Mouse (Mus musculus) ovary, adult 18-20 months (tissue): ENCODE data around the gene Scfd2.
A peak's percentile ranks its signal among the peaks of the same experiment; 100 is the strongest.

ENCODE experiments used
- DNase-seq: peaks from one replicate; pipeline ENCODE4 v3.0.0; 2022; ENCODE audit warnings: low spot score, mixed read lengths

The Scfd2 gene

GRCm38 (mm10) chr5:74531630-74532280, at the start of gene Scfd2:
TSS of gene Scfd2 (minus strand) at chr5:74531759.
- peak; percentile 90 for DNase-seq

GRCm38 (mm10) chr5:74571767-74572166, 40.2 kb upstream of the Scfd2 start:
- no peak for DNase-seq

- no peak for DNase-seq
Observed at GRCm38 (mm10) chr5:74561151-74561550, 29.6 kb upstream of the Scfd2 start.

DNA sequence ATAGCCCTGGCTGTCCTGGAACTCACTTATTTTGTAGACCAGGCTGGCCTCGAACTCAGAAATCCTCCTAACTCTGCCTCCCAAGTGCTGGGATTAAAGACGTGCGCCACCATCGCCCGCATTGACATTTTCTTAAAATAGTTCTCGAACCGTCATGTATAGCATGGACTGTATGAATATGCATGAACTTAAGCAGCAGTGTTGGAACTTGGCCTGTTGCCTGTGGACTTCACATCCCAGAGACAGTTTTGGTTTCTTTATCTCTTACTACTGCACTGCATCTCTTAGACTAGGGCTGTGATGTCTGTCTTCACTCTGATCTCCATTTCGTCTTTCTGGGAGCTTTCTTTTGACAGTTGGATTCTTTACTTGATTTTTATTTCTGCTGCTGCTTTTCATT, 18.0 kb upstream of the Scfd2 start:
- no peak for DNase-seq

DNA sequence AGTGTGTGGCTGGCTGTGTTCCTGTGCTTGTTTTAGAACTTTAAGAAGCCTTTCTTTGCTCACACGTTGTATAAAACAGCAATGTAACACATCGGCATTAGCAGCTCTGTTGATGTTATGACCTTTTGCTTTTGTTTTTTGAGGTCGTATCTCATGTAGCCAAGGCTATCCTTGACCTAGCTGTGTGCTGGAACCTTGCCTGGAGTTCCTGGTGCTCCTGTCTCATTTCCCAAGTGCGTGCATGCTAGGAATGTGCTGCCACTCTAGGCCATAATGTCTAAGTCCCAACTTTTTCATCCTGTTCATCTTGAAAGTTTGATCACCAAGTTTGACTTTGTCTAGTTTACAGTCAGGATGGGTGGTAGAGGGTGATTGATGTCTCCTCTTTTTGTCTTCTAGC, 14.0 kb upstream of the Scfd2 start:
- no peak for DNase-seq

DNA sequence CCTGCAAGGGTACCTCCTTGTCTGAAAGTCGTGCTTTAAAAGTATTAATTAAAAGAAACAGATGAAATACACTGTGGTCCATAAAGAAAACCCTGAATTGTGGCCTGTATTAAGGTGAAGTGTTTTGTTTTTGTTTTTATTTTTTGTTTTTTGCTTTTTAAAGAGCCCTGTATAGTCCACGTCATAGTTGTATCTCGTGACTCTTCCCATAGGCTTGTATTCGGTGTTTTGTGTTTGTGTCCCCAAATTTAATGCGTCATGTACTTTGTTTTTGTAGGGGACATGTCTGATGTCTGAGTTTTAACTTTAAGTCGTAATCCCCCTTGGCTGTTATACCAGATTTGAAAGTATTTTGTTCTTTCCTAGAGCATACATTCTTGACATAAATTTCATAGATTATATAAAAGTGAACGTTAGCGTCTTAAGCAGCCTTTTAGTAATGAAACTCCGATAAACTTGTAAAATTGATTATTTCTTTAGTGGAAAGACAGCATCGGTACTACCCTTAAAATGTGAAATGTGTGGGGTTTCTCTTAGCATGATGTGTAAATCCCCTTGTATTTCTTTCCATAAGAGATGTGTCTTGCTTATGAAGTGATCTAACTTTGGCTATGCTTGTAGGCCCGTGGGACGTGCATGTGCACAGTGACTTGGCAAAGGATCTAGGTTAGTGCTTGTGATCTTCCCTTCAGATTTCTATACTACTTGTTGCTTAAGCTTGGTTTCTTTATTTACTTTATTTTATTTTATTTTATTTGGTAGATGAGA, 4.8 kb upstream of the Scfd2 start:
- no peak for DNase-seq

- peak; percentile 86 for DNase-seq
Observed at GRCm38 (mm10) chr5:74535240-74536021, 3.9 kb upstream of the Scfd2 start, which contains the start of gene Fip1l1. TSS of gene Fip1l1 (plus strand) at chr5:74535449.

DNA sequence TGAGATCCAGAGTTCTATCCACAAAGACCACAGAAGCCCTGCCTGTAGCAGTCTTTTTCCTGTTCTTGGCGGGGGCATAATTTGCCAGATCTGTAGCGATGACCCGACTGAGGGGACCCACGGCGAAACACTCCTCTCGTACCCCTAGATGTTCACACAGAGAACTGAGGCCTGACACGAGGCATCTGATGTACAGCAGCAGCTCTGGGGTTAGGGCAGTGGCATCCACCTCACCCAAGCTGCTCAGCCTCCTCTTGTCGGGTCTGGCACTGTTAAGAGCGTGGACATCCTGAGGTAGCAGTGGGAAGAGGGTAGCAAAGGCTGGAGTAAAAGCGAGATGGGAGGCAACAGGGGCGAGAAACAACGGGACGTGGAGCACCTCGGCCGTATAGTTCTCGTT, 774 bp downstream of the Scfd2 start:
- no peak for DNase-seq

- DNase-seq = no peak
Observed at GRCm38 (mm10) chr5:74527025-74527424, 4.5 kb downstream of the Scfd2 start.

DNA sequence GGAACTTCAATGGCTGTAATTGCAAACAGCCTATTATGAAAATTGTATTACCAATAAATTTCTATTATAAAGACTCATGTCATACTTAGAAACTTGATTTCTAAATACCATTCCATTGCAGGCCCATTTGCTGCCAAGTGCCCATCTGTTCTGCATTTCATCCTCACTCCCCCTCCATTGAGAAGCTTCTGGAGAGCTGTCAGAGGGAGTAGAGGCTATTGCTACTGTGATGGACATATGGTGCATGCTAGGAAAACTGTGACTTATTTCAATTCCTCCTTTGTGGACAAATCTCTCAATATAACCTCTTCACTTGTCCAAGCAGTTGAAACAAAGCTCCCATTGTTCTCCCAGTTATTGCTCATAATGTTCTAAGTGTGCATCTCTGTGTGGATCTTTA, 19.9 kb downstream of the Scfd2 start:
- DNase-seq = no peak

DNA sequence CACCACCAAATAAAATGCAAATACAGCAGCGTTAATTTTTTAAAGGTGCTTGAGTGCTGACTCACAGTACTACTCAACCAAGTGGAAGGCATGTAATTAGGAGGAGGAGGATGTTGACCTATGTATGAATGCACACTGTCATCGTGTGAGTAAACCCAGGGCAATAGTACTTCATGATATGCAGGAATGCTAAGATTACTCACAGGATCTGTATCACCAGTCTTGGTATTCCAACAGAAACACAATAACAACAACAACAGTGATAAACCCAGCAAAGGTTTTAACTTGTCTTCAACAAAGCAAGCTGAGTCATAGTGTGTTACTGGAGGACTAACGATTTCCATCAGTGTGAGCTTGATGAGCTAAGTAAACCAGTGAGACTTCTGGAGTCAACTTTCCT, 38.9 kb downstream of the Scfd2 start:
- no peak for DNase-seq

DNA sequence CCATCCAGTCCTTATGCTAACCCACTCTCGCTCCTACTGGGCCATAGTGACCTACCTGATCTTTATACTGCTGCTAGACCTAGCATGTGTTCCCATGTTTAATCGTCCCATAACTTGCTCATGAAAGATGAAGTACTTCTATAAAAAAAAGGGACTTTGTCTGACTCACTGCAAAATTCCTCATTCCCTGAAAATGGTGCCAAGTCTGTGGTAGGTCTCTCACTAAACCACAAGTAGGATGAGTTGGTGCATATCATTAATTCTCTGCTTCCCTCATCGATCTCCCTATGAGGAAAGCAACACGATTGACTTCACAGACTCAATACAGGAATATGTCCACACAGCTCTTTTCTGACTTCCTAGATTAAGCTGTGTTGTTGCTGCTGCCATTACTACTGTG, 46.9 kb downstream of the Scfd2 start:
- DNase-seq = no peak

DNA sequence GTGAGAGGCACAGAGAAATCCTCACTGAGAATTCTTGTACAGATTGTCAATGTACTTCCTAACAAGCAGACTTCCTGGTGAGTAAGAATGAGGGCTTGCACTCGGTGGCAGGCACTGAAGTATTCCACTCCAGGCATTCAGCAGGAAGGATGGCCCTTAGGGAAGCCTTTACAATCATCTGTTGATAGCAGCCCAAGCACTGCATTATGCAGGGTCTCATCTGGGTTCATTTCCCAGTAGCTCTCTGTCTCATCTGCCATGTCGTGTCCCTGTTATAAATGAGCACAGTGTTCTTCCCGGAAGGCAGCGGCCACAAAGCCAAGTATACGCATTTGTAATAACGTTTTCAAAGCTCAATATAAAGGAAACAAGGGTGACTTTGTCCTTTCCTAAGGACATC, 48.9 kb downstream of the Scfd2 start:
- DNase-seq = no peak

DNA sequence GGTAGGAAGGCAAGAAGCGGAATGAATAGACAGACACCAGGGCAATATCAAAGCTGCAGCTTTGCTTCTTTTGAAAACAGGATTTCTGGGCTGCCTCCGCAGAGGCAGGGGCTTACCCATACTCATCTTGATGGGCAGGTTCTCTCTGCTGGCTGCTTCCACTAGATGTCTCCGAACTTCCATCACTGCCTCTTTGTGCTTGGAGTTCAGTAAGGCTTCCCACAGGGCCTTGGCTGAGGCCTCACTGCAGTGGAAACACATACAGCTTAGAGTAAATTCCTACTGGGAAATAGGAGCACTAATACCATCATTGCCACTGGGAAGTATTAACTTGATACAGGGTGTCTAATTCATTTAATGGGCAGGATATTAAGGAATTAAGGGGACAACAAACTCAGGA, 49.5 kb downstream of the Scfd2 start:
- DNase-seq = no peak

DNA sequence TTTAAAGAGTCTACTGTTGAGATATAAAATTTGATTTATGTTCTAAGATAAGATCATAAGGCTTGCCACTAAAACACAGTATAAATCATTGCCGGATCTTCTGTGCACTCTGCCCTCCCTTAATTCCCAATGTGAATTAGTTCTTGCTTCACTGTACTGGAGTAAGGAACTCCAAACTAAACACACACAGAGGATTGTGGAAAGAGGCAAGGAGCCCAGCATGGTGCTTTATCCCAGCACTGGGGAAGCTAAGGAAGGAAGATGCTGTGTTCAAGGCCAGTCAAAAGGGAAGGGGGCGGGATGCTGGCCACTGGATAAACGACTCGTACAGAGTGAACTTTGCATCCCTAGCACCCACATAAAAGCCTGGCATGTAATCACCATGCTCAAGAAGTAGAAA, 51.1 kb downstream of the Scfd2 start:
- no peak for DNase-seq

- no peak for DNase-seq
Observed at GRCm38 (mm10) chr5:74479947-74480346, 51.6 kb downstream of the Scfd2 start.

- no peak for DNase-seq
Observed at GRCm38 (mm10) chr5:74479157-74479556, 52.4 kb downstream of the Scfd2 start.

DNA sequence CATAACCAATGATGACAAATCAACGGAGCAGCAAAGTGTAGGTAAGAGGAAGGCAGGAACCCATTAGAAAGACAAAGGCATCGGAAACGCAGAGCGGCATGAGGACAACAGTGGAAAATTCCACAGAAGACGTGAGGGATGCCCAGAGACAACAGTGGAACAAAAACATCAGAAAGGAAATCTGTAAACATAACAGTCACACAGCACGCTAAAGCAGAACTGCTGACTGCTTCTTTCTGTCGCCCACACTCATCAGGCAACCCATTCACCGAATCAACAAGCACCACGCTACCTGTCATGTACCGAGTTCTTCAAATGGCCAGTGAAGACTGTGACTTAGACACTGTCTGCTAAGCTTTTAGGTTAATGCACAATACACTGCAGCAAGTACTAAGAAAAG, 55.0 kb downstream of the Scfd2 start:
- no peak for DNase-seq

- DNase-seq = no peak
Observed at GRCm38 (mm10) chr5:74473117-74473516, 58.4 kb downstream of the Scfd2 start.

GRCm38 (mm10) chr5:74470819-74471218, 60.7 kb downstream of the Scfd2 start:
- no peak for DNase-seq

DNA sequence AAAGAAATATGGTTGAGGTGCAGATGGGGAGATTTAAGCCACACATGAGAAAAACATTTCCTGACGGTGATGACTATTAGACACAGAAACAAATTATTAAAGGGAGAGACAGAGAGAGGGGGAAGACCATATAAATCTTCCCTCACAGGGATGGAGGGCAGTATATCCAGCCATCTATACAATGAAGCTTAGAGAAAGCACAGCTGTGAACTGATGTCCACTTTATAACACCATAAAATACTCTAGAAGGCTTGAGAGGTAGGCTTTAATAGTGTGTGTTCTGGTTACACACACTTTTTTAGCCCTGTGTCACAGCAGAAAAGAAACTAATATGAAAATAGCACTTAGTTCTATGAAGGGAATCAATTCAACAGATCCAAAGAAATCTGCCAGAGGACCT, 61.9 kb downstream of the Scfd2 start:
- no peak for DNase-seq

- no peak for DNase-seq
Observed at GRCm38 (mm10) chr5:74467753-74468152, 63.8 kb downstream of the Scfd2 start.

DNA sequence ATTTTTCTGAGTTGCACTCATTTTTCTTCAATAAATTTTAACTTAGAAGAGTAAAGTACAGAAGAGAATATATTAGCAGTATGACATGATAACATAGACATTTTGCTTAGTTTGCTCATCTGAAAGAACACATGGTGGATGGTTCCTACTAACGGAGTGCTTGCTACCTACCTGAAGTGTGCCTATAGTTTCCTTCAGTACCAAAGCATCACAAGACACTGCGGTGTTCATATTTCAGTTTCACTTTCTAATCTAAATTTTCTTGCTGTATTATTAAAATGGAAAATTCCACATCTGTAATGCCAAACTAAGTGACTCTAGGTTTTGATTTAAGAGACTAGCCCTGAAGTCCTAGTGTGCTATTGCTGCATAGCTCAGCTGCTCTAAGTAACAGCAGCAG, 74.8 kb downstream of the Scfd2 start:
- DNase-seq = no peak
